Mouse (Mus musculus) limb, embryonic 11.5 days (tissue): ENCODE measurements around the gene Olfr1373. TPM values are rescaled to one million over a fixed set of nuclear protein-coding genes. Genes with fewer than 3 reads are reported as not detected.
"Not testable (repeated sequence)": the region's sequence is repeated elsewhere in the genome, so short reads cannot be mapped to it uniquely, and the experiment has no call there.

Experiments
- ATAC-seq: fragments of 200-750 bp; cut with Nextera tagmentation; 2 replicates; pipeline ENCODE4 v1.8.0; 2017; ENCODE audit warnings: low read depth; ENCODE audit not compliant: insufficient number of reproducible peaks, low FRiP score, low TSS enrichment
- DNase-seq: peaks from one replicate; pipeline ENCODE4 v3.0.0-alpha.2; 2015; ENCODE audit warnings: low spot score
- H3K27ac ChIP-seq: fragments of 300-500 bp; sonication (generic); replicated peaks from 2 replicates; pipeline ENCODE4 v1.5.1; 2014; ENCODE audit warnings: low read depth, mild to moderate bottlenecking, low read length
- H3K27me3 ChIP-seq: fragments of 300-500 bp; sonication (generic); 2 replicates; pipeline ENCODE4 v1.6.1; 2014; ENCODE audit warnings: mild to moderate bottlenecking, low read length, mixed read lengths; ENCODE audit not compliant: control insufficient read depth, insufficient read depth
- H3K36me3 ChIP-seq: fragments of 300-500 bp; sonication (generic); 2 replicates; pipeline ENCODE4 v1.6.1; 2014; ENCODE audit warnings: mild to moderate bottlenecking, low read length, moderate library complexity, mixed read lengths; ENCODE audit not compliant: control insufficient read depth, insufficient read depth
- H3K4me1 ChIP-seq: fragments of 300-500 bp; sonication (generic); 2 replicates; pipeline ENCODE4 v1.6.1; 2014; ENCODE audit warnings: low read length, mixed read lengths; ENCODE audit not compliant: control insufficient read depth, insufficient read depth
- H3K4me2 ChIP-seq: fragments of 300-500 bp; sonication (generic); 2 replicates; pipeline ENCODE4 v1.6.1; 2014; ENCODE audit warnings: low read depth, mild to moderate bottlenecking, moderate library complexity; ENCODE audit not compliant: severe bottlenecking
- H3K4me3 ChIP-seq: fragments of 300-500 bp; sonication (generic); 2 replicates; pipeline ENCODE4 v1.5.1; 2014; ENCODE audit warnings: low read depth, low read length
- H3K9ac ChIP-seq: fragments of 300-500 bp; sonication (generic); 2 replicates; pipeline ENCODE4 v1.6.1; 2014; ENCODE audit warnings: mild to moderate bottlenecking, low read length
- H3K9me3 ChIP-seq: fragments of 300-500 bp; sonication (generic); 2 replicates; pipeline ENCODE4 v1.6.1; 2016; ENCODE audit warnings: low read length; ENCODE audit not compliant: control insufficient read depth
- WGBS: fragments of 180-500 bp; shearing (Covaris S2); extraction: QIAGEN DNeasy Blood & Tissue Kit; methylation state at CpG from one replicate; pipeline ENCODE4 v1.1.7; 2014; 5-methylcytosine and 5-hydroxymethylcytosine counted together
- polyA plus RNA-seq: library from polyadenylated mRNA; unstranded; fragments of >200 nt; fragmentation: Nextera tagmentation; extraction: Ambion mirVana; gene quantifications from 2 replicates; pipeline ENCODE4 v1.2.1, GENCODE M21; 2014

Gene Olfr1373
- not detected in 2 replicates for polyA plus RNA-seq

DNA sequence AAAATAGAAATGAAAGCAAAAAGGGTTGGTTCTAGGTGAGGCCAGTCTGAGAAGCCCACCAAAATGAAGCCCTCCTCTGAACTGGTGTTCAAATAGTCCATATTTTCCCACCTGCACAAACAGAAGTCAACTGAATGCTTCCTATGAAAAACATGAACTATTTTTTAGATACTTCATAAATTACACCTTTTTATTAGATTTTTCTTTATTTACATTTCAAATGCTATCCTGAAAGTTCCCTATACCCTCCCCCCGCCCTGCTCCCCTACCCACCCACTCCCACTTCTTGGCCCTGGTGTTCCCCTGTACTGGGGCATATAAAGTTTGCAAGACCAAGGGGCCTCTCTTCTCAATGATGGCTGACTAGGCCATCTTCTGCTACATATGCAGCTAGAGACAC lies at the start of gene Olfr1373:
Gene Olfr1373, minus strand, starts transcription at position 101 of the 400 bp plus-strand sequence.
- WGBS: 82% methylated on average over 1 of the region's 1 CpGs
- not testable (repeated sequence) for H3K9me3 ChIP-seq, DNase-seq, H3K27me3 ChIP-seq, H3K4me1 ChIP-seq, H3K4me2 ChIP-seq, ATAC-seq, H3K9ac ChIP-seq, H3K27ac ChIP-seq, H3K36me3 ChIP-seq, H3K4me3 ChIP-seq

- not testable (repeated sequence) for H3K27me3 ChIP-seq, H3K4me2 ChIP-seq, H3K27ac ChIP-seq, H3K4me3 ChIP-seq, DNase-seq, ATAC-seq, H3K4me1 ChIP-seq, H3K9me3 ChIP-seq, H3K36me3 ChIP-seq, H3K9ac ChIP-seq
- WGBS: 96% methylated on average over 4 of the region's 4 CpGs
Measured at GRCm38 (mm10) chr11:52180651-52181050, 35.3 kb upstream of the Olfr1373 start.

DNA sequence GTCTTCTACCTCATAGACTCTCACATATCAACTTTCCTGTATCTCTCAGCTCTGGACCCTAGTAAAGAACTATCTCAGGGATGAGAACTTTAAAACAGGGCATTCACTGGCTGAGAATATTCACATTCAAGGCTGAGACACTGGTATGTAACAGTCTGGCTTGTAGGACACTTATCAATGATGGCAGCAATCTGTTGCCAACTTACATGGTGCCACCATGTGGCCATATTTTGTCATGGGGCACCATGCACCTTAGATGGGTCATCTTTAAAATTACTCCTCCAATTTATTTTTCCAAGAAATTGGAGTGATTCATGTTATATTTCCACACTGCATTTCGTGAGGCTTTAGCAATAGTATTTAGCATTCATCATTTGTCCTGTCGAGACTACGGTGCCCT lies 34.6 kb upstream of the Olfr1373 start:
- H3K9ac ChIP-seq, H3K9me3 ChIP-seq, DNase-seq, H3K27me3 ChIP-seq, H3K4me1 ChIP-seq, H3K36me3 ChIP-seq, H3K4me3 ChIP-seq, H3K27ac ChIP-seq, ATAC-seq, H3K4me2 ChIP-seq: not testable (repeated sequence)
- no CpG with 5 or more reads among the region's 3 CpGs for WGBS

- H3K4me1 ChIP-seq: no peaks in the 10 kb centered on the region
- no peak overlapping the region for H3K9ac ChIP-seq
- ATAC-seq (no peak), DNase-seq (no peak)
- no peak overlapping the region for H3K27ac ChIP-seq
- no peaks in the 10 kb centered on the region for H3K9me3 ChIP-seq
- peak overlapping the region; percentile 52 for H3K4me2 ChIP-seq
- WGBS: 26% methylated on average over 12 of the region's 12 CpGs
- H3K4me3 ChIP-seq: peak overlapping the region; percentile 37
- H3K36me3 ChIP-seq: no peaks in the 10 kb centered on the region
- peaks cover 19% of the 10 kb centered on the region; the same call in 1 of the 2 replicates for H3K27me3 ChIP-seq
Measured at GRCm38 (mm10) chr11:52168461-52168860, 23.1 kb upstream of the Olfr1373 start.

- H3K9me3 ChIP-seq, H3K9ac ChIP-seq, H3K4me1 ChIP-seq, H3K27ac ChIP-seq, H3K36me3 ChIP-seq: not testable (repeated sequence)
- DNase-seq (peak; percentile 40), ATAC-seq (peak; percentile 80; the same call in 1 of the 2 replicates)
- 2% methylated on average over 26 of the region's 42 CpGs for WGBS
- Histone ChIP-seq H3K4me3 (peak overlapping the region; percentile 37), H3K27me3 (peaks cover 19% of the 10 kb centered on the region; the same call in 1 of the 2 replicates), H3K4me2 (peak overlapping the region; percentile 52)
Measured at GRCm38 (mm10) chr11:52167901-52168302, 22.6 kb upstream of the Olfr1373 start.

GRCm38 (mm10) chr11:52167126-52167525 lies 21.8 kb upstream of the Olfr1373 start:
- no peak overlapping the region for H3K4me3 ChIP-seq
- WGBS: 2% methylated on average over 21 of the region's 21 CpGs
- DNase-seq: peak; percentile 40
- H3K36me3 ChIP-seq: no peaks in the 10 kb centered on the region
- no peak overlapping the region for H3K27ac ChIP-seq
- H3K27me3 ChIP-seq: peaks cover 19% of the 10 kb centered on the region; the same call in 1 of the 2 replicates
- no peaks in the 10 kb centered on the region for H3K4me1 ChIP-seq
- H3K4me2 ChIP-seq: no peak overlapping the region
- ATAC-seq: no peak
- no peaks in the 10 kb centered on the region for H3K9me3 ChIP-seq
- H3K9ac ChIP-seq: no peak overlapping the region

DNA sequence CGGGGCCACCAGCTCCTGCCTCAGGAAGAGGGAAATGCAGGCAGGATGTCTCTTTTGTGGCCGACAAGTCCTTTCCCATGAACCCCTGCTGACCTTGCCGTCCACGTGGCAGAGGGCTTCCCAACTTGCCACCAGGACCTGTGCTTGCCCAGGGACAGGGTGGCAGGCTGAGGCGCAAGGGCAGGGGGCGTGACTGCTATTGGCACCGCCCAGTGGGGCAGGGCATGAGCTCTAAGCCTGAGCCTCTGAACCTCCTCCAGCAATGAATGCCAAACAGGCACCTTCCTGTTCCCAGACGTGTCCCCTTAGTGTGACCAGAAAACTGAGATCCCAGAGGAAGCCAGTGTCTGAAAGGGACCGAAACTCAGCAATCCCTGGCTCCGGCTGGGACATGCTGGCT lies 18.6 kb upstream of the Olfr1373 start:
- H3K27ac ChIP-seq: no peak overlapping the region
- no peaks in the 10 kb centered on the region for H3K36me3 ChIP-seq
- DNase-seq (no peak), ATAC-seq (no peak)
- H3K27me3 ChIP-seq: peaks cover 15% of the 10 kb centered on the region; the same call in 1 of the 2 replicates
- no peaks in the 10 kb centered on the region for H3K4me1 ChIP-seq
- 39% methylated on average over 10 of the region's 10 CpGs for WGBS
- H3K4me2 ChIP-seq: no peak overlapping the region
- no peaks in the 10 kb centered on the region for H3K9me3 ChIP-seq
- H3K9ac ChIP-seq: no peak overlapping the region
- H3K4me3 ChIP-seq: no peak overlapping the region

DNA sequence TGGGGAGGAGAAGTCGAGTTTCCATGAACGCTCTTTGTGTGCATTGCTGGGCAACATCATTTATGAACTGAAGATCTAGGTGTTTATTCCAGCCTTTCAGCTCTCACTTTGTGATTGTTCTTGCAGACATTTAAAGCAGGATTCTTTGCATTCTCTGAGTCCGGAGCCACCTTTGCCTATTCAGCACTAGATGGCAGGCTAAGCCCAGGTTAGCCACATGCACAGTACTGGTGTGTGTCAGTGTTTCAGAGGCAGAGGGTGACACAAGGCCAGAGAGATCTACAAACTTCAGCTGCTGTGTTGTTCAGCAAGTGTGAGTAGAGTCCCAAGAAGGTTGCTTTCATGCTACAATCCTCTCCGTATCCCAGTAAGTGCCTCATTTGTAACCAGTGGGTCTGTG lies 1.7 kb downstream of the Olfr1373 start:
- H3K9me3 ChIP-seq, H3K4me2 ChIP-seq, H3K27ac ChIP-seq, H3K4me1 ChIP-seq, H3K36me3 ChIP-seq, H3K4me3 ChIP-seq, H3K9ac ChIP-seq, H3K27me3 ChIP-seq: not testable (repeated sequence)
- ATAC-seq (peak; percentile 47; the same call in 1 of the 2 replicates), DNase-seq (peak; percentile 55)
- 46% methylated on average over 4 of the region's 4 CpGs for WGBS

DNA sequence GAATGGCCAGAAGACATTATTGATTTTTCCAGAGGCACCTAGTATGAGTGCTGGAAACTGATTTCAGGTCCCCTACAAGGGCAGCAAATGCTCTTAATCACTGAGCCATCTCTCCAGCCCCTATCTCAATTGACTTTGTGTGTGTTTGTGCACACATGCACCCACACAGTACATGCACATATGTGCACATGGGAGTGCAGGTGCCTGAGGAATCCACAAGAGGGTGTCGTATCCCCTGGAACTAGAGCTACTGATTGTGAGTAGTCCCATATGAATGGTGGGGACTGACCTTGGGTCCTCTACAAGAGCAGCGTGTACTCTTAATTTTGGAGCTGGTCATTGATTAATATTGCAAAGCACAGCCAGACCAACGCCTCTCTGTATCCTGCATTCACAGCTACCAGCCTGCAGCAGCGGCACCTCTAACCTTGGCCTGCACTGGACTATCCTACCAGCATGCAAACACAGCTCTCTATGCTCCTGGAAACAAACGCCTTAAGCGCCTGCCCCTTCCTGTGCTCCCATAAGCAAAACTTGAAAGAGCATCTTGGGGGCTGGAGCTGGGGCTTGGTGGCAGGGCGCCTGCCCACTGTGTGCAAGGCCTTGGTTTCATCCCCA lies 14.8 kb downstream of the Olfr1373 start:
- H3K4me1 ChIP-seq: no peaks in the 10 kb centered on the region
- DNase-seq (no peak), ATAC-seq (no peak)
- H3K27ac ChIP-seq: no peak overlapping the region
- H3K36me3 ChIP-seq: no peaks in the 10 kb centered on the region
- no peak overlapping the region for H3K4me2 ChIP-seq
- no peak overlapping the region for H3K4me3 ChIP-seq
- H3K9ac ChIP-seq: no peak overlapping the region
- H3K9me3 ChIP-seq: no peaks in the 10 kb centered on the region; the same call in 1 of the 2 replicates
- no peaks in the 10 kb centered on the region for H3K27me3 ChIP-seq
- 84% methylated on average over 7 of the region's 7 CpGs for WGBS
